Mouse (Mus musculus) intestine, embryonic 15.5 days (tissue): ENCODE results near the gene Stard3. TPM values are rescaled to one million over a fixed set of nuclear protein-coding genes. Genes with fewer than 3 reads are reported as not detected.
A peak's percentile ranks its signal among the peaks of the same experiment; 100 is the strongest.
"Not testable (repeated sequence)": the region's sequence is repeated elsewhere in the genome, so short reads cannot be mapped to it uniquely, and the experiment has no call there.

Experiments used
- ATAC-seq: fragments of 200-750 bp; cut with Nextera tagmentation; 2 replicates; pipeline ENCODE4 v1.8.0; 2017; ENCODE audit warnings: moderate TSS enrichment, moderate library complexity
- H3K27ac ChIP-seq: fragments of 300-500 bp; sonication (generic); 2 replicates; pipeline ENCODE4 v1.5.1; 2015; ENCODE audit warnings: mild to moderate bottlenecking, inconsistent platforms
- H3K27me3 ChIP-seq: fragments of 300-500 bp; sonication (generic); replicated peaks from 2 replicates; pipeline ENCODE4 v1.6.1; 2015; ENCODE audit warnings: inconsistent platforms
- H3K36me3 ChIP-seq: fragments of 300-500 bp; sonication (generic); 2 replicates; pipeline ENCODE4 v1.6.1; 2015; ENCODE audit warnings: inconsistent platforms
- H3K4me1 ChIP-seq: fragments of 300-500 bp; sonication (generic); replicated peaks from 2 replicates; pipeline ENCODE4 v1.6.1; 2015; ENCODE audit warnings: inconsistent platforms
- H3K4me2 ChIP-seq: fragments of 300-500 bp; sonication (generic); replicated peaks from 2 replicates; pipeline ENCODE4 v1.6.1; 2015; ENCODE audit warnings: mild to moderate bottlenecking, inconsistent platforms
- H3K4me3 ChIP-seq: fragments of 300-500 bp; sonication (generic); replicated peaks from 2 replicates; pipeline ENCODE4 v1.5.1; 2015; ENCODE audit warnings: inconsistent platforms
- H3K9ac ChIP-seq: fragments of 300-500 bp; sonication (generic); 2 replicates; pipeline ENCODE4 v1.6.1; 2015; ENCODE audit warnings: inconsistent platforms
- H3K9me3 ChIP-seq: fragments of 300-500 bp; sonication (generic); 2 replicates; pipeline ENCODE4 v1.6.1; 2016; ENCODE audit warnings: inconsistent platforms
- WGBS: fragments of 180-500 bp; shearing (Covaris S2); methylation state at CpG from one replicate; pipeline ENCODE4 v1.1.7; 2015; 5-methylcytosine and 5-hydroxymethylcytosine counted together
- polyA plus RNA-seq: library from polyadenylated mRNA; unstranded; fragments of >200 nt; fragmentation: Nextera tagmentation; extraction: Ambion mirVana; gene quantifications from 2 replicates; pipeline ENCODE4 v1.2.1, GENCODE M21; 2015

Gene Stard3
- polyA plus RNA-seq, 1 experiment from 2014 or later = 39.7 TPM

DNA sequence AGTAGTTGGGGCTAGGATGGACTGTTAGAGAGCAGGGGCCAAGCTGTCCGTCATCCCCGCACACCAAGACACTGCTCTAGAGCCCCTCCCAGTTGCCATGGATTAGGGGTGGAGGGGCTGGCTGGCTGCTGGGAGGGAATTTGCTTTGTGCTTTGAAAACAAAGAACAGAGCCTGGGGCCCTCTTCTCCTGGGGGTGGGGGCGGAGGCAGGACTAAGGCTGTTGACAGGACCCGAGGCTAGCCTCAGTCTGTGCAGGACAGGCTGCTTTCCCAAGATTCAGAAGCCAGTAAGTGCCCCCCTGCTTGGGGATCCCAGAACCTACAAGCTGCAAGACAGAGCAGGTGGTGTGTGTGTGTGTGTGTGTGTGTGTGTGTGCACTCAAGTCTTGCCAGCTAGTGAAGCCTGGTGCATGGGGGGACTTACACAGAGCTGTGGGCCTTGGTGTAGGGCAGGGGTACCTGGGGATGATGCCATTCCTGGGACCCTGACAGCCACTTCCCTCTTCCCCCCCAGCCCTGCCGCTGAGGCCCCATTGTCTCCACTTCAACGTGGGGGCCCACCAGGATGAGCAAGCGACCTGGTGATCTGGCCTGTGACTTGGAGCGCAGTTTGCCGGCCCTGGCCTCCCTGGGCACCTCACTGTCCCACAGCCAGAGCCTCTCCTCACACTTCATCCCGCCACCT lies 13.5 kb downstream of the Stard3 start:
- H3K27ac ChIP-seq = no peak overlapping the region
- peaks cover 7% of the 10 kb centered on the region; the same call in 1 of the 2 replicates for H3K36me3 ChIP-seq
- no peak overlapping the region for H3K4me3 ChIP-seq
- no peak overlapping the region for H3K9ac ChIP-seq
- WGBS = 66% methylated on average over 10 of the region's 10 CpGs
- H3K4me2 ChIP-seq = no peak overlapping the region
- no peaks in the 10 kb centered on the region for H3K9me3 ChIP-seq
- H3K27me3 ChIP-seq = no peaks in the 10 kb centered on the region
- ATAC-seq = peak; percentile 30; the same call in 1 of the 2 replicates
- 0 out of 2 replicates have a peak, but pooled peaks cover 7% of the 10 kb centered on the region for H3K4me1 ChIP-seq

DNA sequence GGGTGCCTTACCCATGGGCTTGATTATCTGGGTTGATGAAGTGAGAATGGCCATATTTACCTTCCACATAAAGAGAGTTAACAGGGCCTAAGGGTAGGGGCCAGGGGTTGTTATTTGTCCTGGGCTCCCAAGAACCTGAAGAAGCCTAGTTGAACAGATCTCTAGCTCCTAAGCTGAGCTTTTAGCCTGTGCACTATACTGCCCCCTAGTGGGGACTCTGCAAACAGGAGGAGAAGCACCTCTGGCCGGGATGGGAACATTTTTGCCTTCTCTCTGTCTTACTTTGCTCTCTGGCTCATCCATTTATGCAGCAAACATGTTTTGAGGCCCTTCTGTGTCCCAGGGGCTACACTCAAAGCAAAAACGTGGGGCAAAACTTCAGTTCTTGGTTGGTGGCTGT lies 14.2 kb downstream of the Stard3 start:
- 6% methylated on average over 2 of the region's 2 CpGs for WGBS
- H3K9ac ChIP-seq = no peak overlapping the region
- ATAC-seq = peak; percentile 50

DNA sequence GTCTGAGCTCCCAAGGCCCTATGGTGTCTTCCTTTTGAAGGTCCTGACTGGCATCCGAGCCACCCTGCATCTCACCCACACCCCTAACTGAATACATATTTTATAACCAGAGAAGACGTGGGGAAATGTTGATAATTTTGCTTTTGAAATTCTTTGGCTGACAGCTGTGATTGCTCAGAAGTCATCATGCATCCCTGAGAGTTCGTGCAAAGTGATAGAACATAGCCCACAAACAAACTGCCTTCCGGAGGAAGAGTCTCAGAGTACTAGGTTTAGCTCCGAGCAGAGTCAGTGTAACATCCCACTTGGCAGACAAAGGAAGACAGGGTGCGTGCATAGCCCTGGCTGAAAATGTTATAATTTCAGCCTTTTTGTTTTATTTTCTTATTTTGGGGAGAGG lies 15.1 kb downstream of the Stard3 start:
- Histone ChIP-seq H3K4me1 (0 out of 2 replicates have a peak, but pooled peaks cover 7% of the 10 kb centered on the region), H3K4me2 (no peak overlapping the region), H3K4me3 (no peak overlapping the region), H3K9ac (no peak overlapping the region), H3K9me3 (no peaks in the 10 kb centered on the region), H3K27ac (no peak overlapping the region), H3K36me3 (peaks cover 11% of the 10 kb centered on the region; the same call in 1 of the 2 replicates), H3K27me3 (no peaks in the 10 kb centered on the region)
- 84% methylated on average over 6 of the region's 6 CpGs for WGBS
- ATAC-seq = no peak

More for the DNA sequence above, 14.2 kb downstream of the Stard3 start:
- Histone ChIP-seq H3K27ac (no peak overlapping the region), H3K4me1 (0 out of 2 replicates have a peak, but pooled peaks cover 7% of the 10 kb centered on the region), H3K9me3 (no peaks in the 10 kb centered on the region), H3K4me2 (no peak overlapping the region), H3K27me3 (no peaks in the 10 kb centered on the region), H3K4me3 (no peak overlapping the region), H3K36me3 (peaks cover 7% of the 10 kb centered on the region; the same call in 1 of the 2 replicates)

- H3K4me3 ChIP-seq = no peak overlapping the region
- 88% methylated on average over 8 of the region's 8 CpGs for WGBS
These were observed 16.1 kb downstream of the Stard3 start for GRCm38 (mm10) chr11:98374266-98374665.

DNA sequence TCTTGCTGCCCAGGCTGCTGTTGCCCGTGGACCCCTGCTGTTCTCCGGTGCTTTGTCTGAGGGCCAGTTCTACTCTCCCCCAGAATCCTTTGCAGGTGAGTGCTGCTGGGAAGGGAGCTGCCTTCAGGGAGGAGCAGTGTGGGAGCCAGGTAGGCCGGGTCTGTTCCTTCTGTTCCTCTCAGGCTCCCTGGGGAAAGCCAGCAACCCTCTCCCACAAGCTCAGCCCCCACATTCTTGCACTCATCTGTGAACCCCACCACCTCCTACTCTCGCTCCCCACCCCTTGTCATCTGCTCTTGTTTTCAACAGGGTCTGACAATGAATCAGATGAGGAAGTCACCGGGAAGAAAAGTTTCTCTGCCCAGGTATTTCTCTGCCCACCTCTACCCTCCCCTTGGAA lies 18.6 kb downstream of the Stard3 start:
- ATAC-seq = no peak
- Histone ChIP-seq H3K36me3 (peaks cover 21% of the 10 kb centered on the region; the same call in 1 of the 2 replicates), H3K27me3 (no peaks in the 10 kb centered on the region), H3K9ac (no peak overlapping the region), H3K27ac (no peak overlapping the region), H3K4me1 (no peaks in the 10 kb centered on the region), H3K4me2 (no peak overlapping the region), H3K4me3 (no peak overlapping the region), H3K9me3 (no peaks in the 10 kb centered on the region)
- WGBS = 74% methylated on average over 5 of the region's 5 CpGs

More at GRCm38 (mm10) chr11:98374266-98374665, 16.1 kb downstream of the Stard3 start:
- Histone ChIP-seq H3K36me3 (peaks cover 20% of the 10 kb centered on the region; the same call in 1 of the 2 replicates), H3K4me2 (no peak overlapping the region), H3K27me3 (no peaks in the 10 kb centered on the region), H3K4me1 (0 out of 2 replicates have a peak, but pooled peaks cover 7% of the 10 kb centered on the region), H3K9me3 (no peaks in the 10 kb centered on the region), H3K9ac (no peak overlapping the region), H3K27ac (no peak overlapping the region)
- ATAC-seq = no peak

- Histone ChIP-seq H3K27me3 (no peaks in the 10 kb centered on the region), H3K9me3 (no peaks in the 10 kb centered on the region), H3K4me1 (no peaks in the 10 kb centered on the region), H3K27ac (no peak overlapping the region), H3K4me2 (no peak overlapping the region), H3K4me3 (no peak overlapping the region), H3K9ac (no peak overlapping the region), H3K36me3 (peaks cover 21% of the 10 kb centered on the region; the same call in 1 of the 2 replicates)
- no peak for ATAC-seq
- 86% methylated on average over 11 of the region's 11 CpGs for WGBS
These were observed 19.6 kb downstream of the Stard3 start for GRCm38 (mm10) chr11:98377787-98378186.

GRCm38 (mm10) chr11:98379379-98379778 lies 21.2 kb downstream of the Stard3 start:
- Histone ChIP-seq H3K36me3 (peaks cover 18% of the 10 kb centered on the region; the same call in 1 of the 2 replicates), H3K9me3 (no peaks in the 10 kb centered on the region), H3K27ac (no peak overlapping the region), H3K4me3 (no peak overlapping the region), H3K4me1 (no peaks in the 10 kb centered on the region), H3K27me3 (0 out of 2 replicates have a peak, but pooled peaks cover 3% of the 10 kb centered on the region), H3K9ac (no peak overlapping the region), H3K4me2 (no peak overlapping the region)
- no peak for ATAC-seq
- 84% methylated on average over 7 of the region's 7 CpGs for WGBS

DNA sequence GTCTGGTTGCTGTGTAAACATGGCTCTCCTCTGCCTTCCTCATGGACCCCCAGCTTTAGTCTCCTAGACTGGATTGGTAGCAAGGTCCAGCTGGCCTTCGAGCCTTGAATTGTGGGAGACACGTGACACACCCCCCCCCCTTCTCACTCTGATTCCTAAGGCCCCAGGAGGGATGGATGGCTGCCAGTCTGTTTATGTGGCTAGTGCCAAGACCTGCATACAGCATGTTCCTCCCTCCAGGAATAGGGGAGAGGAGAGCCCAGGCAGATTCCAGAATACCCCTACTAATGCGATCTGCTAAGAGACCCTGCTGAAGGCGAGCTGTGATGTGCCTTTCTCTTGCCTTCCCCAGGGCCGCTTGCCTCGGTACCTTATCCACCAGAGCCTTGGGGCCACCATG lies 21.9 kb downstream of the Stard3 start:
- Histone ChIP-seq H3K36me3 (peaks cover 16% of the 10 kb centered on the region; the same call in 1 of the 2 replicates), H3K4me2 (no peak overlapping the region), H3K9ac (no peak overlapping the region), H3K27me3 (0 out of 2 replicates have a peak, but pooled peaks cover 3% of the 10 kb centered on the region), H3K9me3 (no peaks in the 10 kb centered on the region), H3K27ac (no peak overlapping the region), H3K4me3 (no peak overlapping the region), H3K4me1 (no peaks in the 10 kb centered on the region)
- WGBS = 75% methylated on average over 6 of the region's 6 CpGs
- ATAC-seq = no peak

DNA sequence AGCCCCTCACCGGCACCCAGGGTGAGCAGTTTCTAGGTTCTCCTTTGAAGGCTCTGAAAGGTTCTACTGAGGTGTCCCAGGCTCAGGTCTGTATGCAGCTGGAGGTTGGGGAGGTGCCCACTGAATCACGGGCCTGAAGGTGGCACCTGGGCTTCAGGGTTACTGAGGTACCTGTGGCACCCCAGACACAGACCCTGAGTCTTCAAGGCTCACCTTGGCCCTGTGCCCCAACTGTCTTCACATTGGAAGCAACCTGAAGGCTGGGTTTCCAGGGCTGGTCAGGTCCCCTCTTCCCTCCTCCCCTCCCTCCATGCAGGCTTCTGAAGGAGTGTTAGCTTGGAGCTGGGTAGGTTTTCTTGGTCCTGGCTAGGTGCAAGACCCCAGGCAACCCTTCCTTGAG lies 23.5 kb downstream of the Stard3 start:
- Histone ChIP-seq H3K4me1 (no peaks in the 10 kb centered on the region; the same call in 1 of the 2 replicates), H3K4me3 (no peak overlapping the region), H3K9me3 (no peaks in the 10 kb centered on the region), H3K4me2 (no peak overlapping the region), H3K36me3 (peaks cover 14% of the 10 kb centered on the region; the same call in 1 of the 2 replicates), H3K9ac (no peak overlapping the region), H3K27ac (no peak overlapping the region), H3K27me3 (peaks cover 13% of the 10 kb centered on the region)
- ATAC-seq = no peak
- 90% methylated on average over 2 of the region's 2 CpGs for WGBS

DNA sequence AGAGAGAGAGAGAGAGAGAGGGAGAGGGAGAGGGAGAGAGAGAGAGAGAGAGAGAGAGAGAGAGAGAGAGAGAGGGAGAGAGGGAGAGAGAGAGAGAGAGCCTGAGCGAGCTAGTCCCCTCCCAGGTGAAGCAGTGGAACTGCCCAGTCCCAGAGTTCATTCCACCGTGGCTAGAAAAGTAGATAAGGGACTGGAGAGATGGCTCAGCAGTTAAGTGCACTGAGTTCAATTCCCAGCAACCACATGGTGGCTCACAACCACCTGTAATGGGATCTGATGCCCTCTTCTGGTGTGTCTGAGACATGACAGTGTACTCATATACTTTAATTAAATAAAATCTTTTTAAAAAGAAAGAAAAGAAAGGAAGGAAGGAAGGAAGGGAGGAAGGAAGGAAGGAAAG lies 24.2 kb downstream of the Stard3 start:
- 41% methylated on average over 2 of the region's 2 CpGs for WGBS

DNA sequence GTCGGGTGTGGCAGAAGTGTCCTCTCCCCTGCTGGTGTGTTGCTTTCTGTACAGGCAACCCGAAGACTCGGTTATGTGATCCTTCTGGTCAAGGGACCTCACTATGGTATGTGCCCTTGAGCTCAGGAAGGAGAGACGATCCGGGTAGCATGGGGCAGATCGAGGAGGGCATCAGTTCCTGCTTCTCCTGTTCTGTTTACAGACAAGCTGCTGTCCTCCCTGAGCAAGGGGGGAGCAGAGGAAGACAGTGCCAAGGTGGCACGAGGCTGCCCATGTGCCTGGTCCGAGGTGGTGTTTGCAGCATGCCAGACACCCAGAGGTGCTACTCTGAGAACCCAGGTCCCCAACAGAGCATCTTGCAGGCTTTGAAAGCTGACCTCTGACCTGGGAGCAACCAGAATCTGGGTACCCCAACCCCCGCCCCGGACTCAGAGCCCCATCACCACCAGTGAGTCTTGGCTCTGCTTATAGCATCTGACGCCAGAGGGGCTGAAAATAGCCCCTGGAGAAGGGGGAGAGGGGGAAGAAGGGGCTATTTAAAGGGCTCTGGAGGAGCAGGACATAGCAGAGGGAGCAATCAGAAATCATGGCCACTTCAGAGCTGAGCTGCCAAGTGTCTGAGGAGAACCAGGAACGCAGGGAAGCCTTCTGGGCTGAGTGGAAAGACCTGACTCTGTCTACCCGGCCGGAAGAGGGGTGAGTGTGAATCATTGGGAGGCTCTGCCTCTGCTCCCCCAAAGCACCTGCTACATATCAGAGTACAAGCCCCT lies 25.3 kb downstream of the Stard3 start, which contains the start of gene Tcap:
Tcap (plus strand) TSS at position 551 of the 770 bp plus-strand sequence.
- Histone ChIP-seq H3K36me3 (peaks cover 8% of the 10 kb centered on the region; the same call in 1 of the 2 replicates), H3K9ac (no peak within 1 kb of the TSS), H3K27me3 (peaks cover 30% of the 10 kb centered on the region), H3K4me2 (no peak within 1 kb of the TSS), H3K4me3 (no peak within 1 kb of the TSS), H3K9me3 (no peaks in the 10 kb centered on the region), H3K4me1 (no peaks in the 10 kb centered on the region; the same call in 1 of the 2 replicates), H3K27ac (no peak within 1 kb of the TSS)
- WGBS = 57% methylated on average over 14 of the region's 14 CpGs
- no peak for ATAC-seq

More for the DNA sequence above, 24.2 kb downstream of the Stard3 start:
- not testable (repeated sequence) for H3K9me3 ChIP-seq, ATAC-seq, H3K4me3 ChIP-seq, H3K27ac ChIP-seq, H3K4me2 ChIP-seq, H3K9ac ChIP-seq, H3K4me1 ChIP-seq
- H3K36me3 ChIP-seq = peaks cover 14% of the 10 kb centered on the region; the same call in 1 of the 2 replicates
- peaks cover 20% of the 10 kb centered on the region for H3K27me3 ChIP-seq

- Histone ChIP-seq H3K4me2 (no peak overlapping the region), H3K9ac (no peak overlapping the region), H3K9me3 (no peaks in the 10 kb centered on the region), H3K27me3 (peaks cover 30% of the 10 kb centered on the region), H3K4me3 (no peak overlapping the region), H3K4me1 (no peaks in the 10 kb centered on the region; the same call in 1 of the 2 replicates), H3K27ac (no peak overlapping the region), H3K36me3 (0 out of 2 replicates have a peak, but pooled peaks cover 1% of the 10 kb centered on the region)
- no peak for ATAC-seq
- 85% methylated on average over 20 of the region's 20 CpGs for WGBS
These were observed 26.0 kb downstream of the Stard3 start for GRCm38 (mm10) chr11:98384216-98384615.
